Mouse (Mus musculus) lung, adult 2 months (tissue): ENCODE measurements around the gene Olfr16.

Source experiments
- CTCF ChIP-seq: fragments of 200-500 bp; IDR thresholded peaks from 2 replicates; pipeline ENCODE4 v1.5.1; 2011; ENCODE audit warnings: mild to moderate bottlenecking, low read length, control low read depth; ENCODE audit not compliant: insufficient read depth
- POLR2A ChIP-seq: fragments of 200-500 bp; IDR thresholded peaks from 2 replicates; pipeline ENCODE4 v1.6.1; 2011; ENCODE audit warnings: low read depth, mild to moderate bottlenecking, control low read depth, low read length, borderline replicate concordance; ENCODE audit errors: extremely low read depth

- TF ChIP-seq POLR2A, result no peak
- TF ChIP-seq CTCF, result no peak
Measured at GRCm38 (mm10) chr1:172951171-172951720, 1.0 kb downstream of the Olfr16 start.
